Mouse (Mus musculus): ENCODE data around the gene Rai14. TPM values are rescaled to one million over a fixed set of nuclear protein-coding genes. Genes with fewer than 3 reads are reported as not detected.

Rai14 gene
- polyA plus RNA-seq, 2 experiments: 2.9 to 3.7 TPM

DNA sequence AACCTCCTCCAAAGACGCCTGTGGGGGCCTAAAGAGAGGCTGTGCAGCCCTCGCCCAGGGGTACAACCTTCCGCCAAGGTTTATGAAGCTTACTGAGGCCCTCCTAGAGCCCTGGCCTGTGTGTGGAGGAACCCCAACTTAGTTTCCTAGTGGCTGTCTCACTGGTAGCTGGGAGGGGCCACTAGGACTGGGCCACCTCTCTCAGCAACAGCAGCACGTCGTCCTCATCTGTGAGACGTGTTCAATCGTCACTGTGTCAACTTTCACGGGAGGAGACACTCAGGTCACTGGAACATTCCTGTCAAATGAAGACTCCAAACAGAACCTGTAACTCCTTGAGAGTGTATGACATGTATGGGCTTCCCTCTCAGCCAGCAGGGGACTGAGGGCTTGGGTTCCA lies 8.0 kb downstream of the Rai14 start:
- whole genome bisulfite sequencing (ENCODE audit: insufficient replicate concordance): 66% methylated on average over 8 of the region's 8 CpGs
- no peak for ATAC-seq (ENCODE audit: insufficient read depth)

DNA sequence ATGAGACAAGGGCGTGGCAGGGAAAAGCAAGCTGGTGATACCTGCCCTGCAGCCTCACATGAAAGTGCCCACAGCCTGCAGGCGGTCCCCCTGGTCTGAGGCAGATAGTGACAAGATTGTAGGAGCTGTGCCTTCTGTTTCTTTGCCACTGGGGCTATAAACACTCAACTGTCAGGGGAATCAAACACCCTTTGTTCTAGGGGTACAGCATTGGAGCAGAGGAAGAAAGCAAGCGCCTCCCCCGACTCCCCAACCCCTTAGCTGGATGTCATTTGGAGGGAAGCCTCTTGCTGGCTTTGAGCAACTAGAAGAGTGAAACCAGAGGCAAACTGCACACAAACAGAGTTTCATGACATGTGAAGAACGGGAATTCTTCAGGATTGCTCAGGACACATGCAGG lies 8.7 kb downstream of the Rai14 start:
- Histone ChIP-seq H3K9me3 (ENCODE audit: control insufficient read depth, low read length) (no peaks in the 10 kb centered on the region), H3K9ac (replicated peaks) (no peak overlapping the region), H3K36me3 (replicated peaks; ENCODE audit: control insufficient read depth, insufficient read depth, low read depth) (no peaks in the 10 kb centered on the region), H3K4me1 (replicated peaks; ENCODE audit: control insufficient read depth in 2 of 2, insufficient read depth in 2 of 2, low read length in 1 of 2) (no peaks in the 10 kb centered on the region), H3K4me2 (ENCODE audit: low read depth) (no peak overlapping the region), H3K4me3 (ENCODE audit: insufficient read depth in 1 of 2, low read depth in 2 of 2, low read length in 2 of 2) (no peak overlapping the region), H3K27ac (no peak overlapping the region), H3K27me3 (ENCODE audit: control insufficient read depth, insufficient read depth, low read length) (no peaks in the 10 kb centered on the region)
- DNase-seq (ENCODE audit: low read depth in 3 of 3, low spot score in 3 of 3): no peak
- no peak for ATAC-seq (ENCODE audit: insufficient read depth)
- WGBS (ENCODE audit: insufficient replicate concordance): 61% methylated on average over 5 of the region's 5 CpGs
- TF ChIP-seq CTCF (IDR thresholded peaks at IDR 0.05; ENCODE audit: low read depth): no peak
- TF ChIP-seq EP300 (IDR thresholded peaks at IDR 0.05; ENCODE audit: low read depth): no peak

More for the DNA sequence above, 8.0 kb downstream of the Rai14 start:
- no peak for DNase-seq (ENCODE audit: low read depth in 3 of 3, low spot score in 3 of 3)
- H3K27me3 ChIP-seq (ENCODE audit: control insufficient read depth, insufficient read depth, low read length): no peaks in the 10 kb centered on the region
- H3K9me3 ChIP-seq (ENCODE audit: control insufficient read depth, low read length): no peaks in the 10 kb centered on the region
- no peak for TF ChIP-seq EP300 (IDR thresholded peaks at IDR 0.05; ENCODE audit: low read depth)
- H3K27ac ChIP-seq: no peak overlapping the region
- H3K4me2 ChIP-seq (ENCODE audit: low read depth): no peak overlapping the region
- H3K4me1 ChIP-seq (replicated peaks; ENCODE audit: control insufficient read depth in 2 of 2, insufficient read depth in 2 of 2, low read length in 1 of 2): no peaks in the 10 kb centered on the region
- H3K36me3 ChIP-seq (replicated peaks; ENCODE audit: control insufficient read depth, insufficient read depth, low read depth): no peaks in the 10 kb centered on the region
- H3K9ac ChIP-seq (replicated peaks): no peak overlapping the region
- no peak overlapping the region for H3K4me3 ChIP-seq (ENCODE audit: insufficient read depth in 1 of 2, low read depth in 2 of 2, low read length in 2 of 2)

DNA sequence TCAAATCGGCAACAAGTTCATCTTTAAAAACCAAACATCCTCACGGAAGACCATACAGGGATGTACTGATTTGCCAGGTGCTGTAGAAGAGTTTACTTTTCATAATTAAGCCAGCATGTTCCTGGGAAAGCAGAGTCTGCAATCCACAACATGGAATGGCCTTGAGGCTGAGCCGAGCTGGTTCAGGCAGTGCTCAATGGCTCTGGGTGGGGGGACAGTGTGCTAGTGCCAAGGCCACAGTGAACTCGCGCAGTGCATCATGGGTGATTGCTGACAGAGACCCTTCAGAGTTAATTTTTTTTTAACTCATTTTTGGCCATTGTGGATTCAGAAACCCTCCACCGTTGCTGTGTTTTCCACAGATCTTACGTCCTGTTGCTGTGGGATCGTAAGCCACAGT lies 10.1 kb downstream of the Rai14 start:
- no peak for DNase-seq (ENCODE audit: low read depth in 3 of 3, low spot score in 3 of 3)

DNA sequence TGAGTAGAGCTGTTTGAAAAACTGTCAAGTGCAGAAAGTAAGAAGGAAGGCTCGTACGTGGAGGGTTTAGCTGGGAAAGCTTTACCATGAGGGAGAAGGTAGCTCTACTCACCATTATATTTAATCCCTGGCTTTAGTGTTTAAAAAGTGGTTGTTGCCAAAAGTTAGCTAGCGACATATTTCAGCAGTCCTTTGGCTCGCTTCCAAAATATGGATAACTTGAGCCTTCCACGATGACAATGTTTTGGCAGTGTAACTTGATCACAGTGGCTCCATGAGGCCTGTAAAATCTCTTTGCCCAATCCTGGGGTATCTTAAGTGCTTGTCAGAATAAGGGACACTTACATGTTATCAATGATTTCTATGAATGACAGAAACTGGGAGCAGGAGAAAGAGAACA lies 12.9 kb downstream of the Rai14 start:
- ATAC-seq (ENCODE audit: insufficient read depth): no peak
- no peaks in the 10 kb centered on the region for H3K27me3 ChIP-seq (ENCODE audit: control insufficient read depth, insufficient read depth, low read length)
- H3K4me2 ChIP-seq (ENCODE audit: low read depth): no peak overlapping the region
- H3K9ac ChIP-seq (replicated peaks): no peak overlapping the region
- H3K9me3 ChIP-seq (ENCODE audit: control insufficient read depth, low read length): no peaks in the 10 kb centered on the region
- no peaks in the 10 kb centered on the region for H3K36me3 ChIP-seq (replicated peaks; ENCODE audit: control insufficient read depth, insufficient read depth, low read depth)
- no peak overlapping the region for H3K4me3 ChIP-seq (ENCODE audit: insufficient read depth in 1 of 2, low read depth in 2 of 2, low read length in 2 of 2)
- DNase-seq (ENCODE audit: low read depth in 3 of 3, low spot score in 3 of 3): no peak
- WGBS (ENCODE audit: insufficient replicate concordance): 71% methylated on average over 5 of the region's 5 CpGs
- H3K4me1 ChIP-seq (replicated peaks; ENCODE audit: control insufficient read depth in 2 of 2, insufficient read depth in 2 of 2, low read length in 1 of 2): peaks cover 0 to 4% of the 10 kb centered on the region in 2 experiments; a peak in 1 of 4 replicates
- H3K27ac ChIP-seq: no peak overlapping the region
- TF ChIP-seq CTCF (IDR thresholded peaks at IDR 0.05; ENCODE audit: low read depth) (no peak), EP300 (IDR thresholded peaks at IDR 0.05; ENCODE audit: low read depth) (no peak)

More for the DNA sequence above, 10.1 kb downstream of the Rai14 start:
- H3K9ac ChIP-seq (replicated peaks): no peak overlapping the region
- H3K27me3 ChIP-seq (ENCODE audit: control insufficient read depth, insufficient read depth, low read length): no peaks in the 10 kb centered on the region
- no peaks in the 10 kb centered on the region for H3K4me1 ChIP-seq (replicated peaks; ENCODE audit: control insufficient read depth in 2 of 2, insufficient read depth in 2 of 2, low read length in 1 of 2)
- 78% methylated on average over 8 of the region's 8 CpGs for WGBS (ENCODE audit: insufficient replicate concordance)
- ATAC-seq (ENCODE audit: insufficient read depth): no peak
- no peak for TF ChIP-seq EP300 (IDR thresholded peaks at IDR 0.05; ENCODE audit: low read depth)
- TF ChIP-seq CTCF (IDR thresholded peaks at IDR 0.05; ENCODE audit: low read depth): no peak
- no peak overlapping the region for H3K4me2 ChIP-seq (ENCODE audit: low read depth)
- H3K27ac ChIP-seq: no peak overlapping the region
- no peak overlapping the region for H3K4me3 ChIP-seq (ENCODE audit: insufficient read depth in 1 of 2, low read depth in 2 of 2, low read length in 2 of 2)
- no peaks in the 10 kb centered on the region for H3K36me3 ChIP-seq (replicated peaks; ENCODE audit: control insufficient read depth, insufficient read depth, low read depth)
- no peaks in the 10 kb centered on the region for H3K9me3 ChIP-seq (ENCODE audit: control insufficient read depth, low read length)

DNA sequence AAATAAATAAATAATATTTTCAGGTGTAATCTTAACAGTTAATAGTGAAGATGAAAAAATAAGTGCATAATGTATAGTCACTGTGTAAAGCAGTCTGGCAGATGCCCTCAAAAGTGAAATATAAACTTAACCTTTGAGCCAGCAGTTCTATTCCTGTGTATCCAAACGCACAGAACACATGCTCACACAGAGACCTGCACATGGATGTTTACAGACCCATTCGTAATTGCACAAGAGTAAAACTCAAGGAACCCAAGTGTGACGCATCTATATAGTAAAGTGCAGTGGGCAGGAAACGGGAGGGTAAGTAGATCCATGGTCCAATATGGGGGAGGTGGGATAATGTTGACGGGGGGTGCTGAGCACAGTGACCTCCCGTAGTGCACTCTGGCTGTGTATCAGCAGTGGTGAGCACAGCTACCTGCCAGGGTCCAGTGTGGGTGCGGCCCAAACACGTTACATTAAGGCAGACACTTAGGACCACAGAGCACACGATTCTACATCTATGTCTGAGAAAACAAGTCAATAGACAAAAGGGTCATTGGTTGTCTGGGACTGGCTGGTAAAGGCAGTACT lies 13.4 kb downstream of the Rai14 start:
- H3K4me2 ChIP-seq (ENCODE audit: low read depth): no peak overlapping the region
- no peaks in the 10 kb centered on the region for H3K36me3 ChIP-seq (replicated peaks; ENCODE audit: control insufficient read depth, insufficient read depth, low read depth)
- no peaks in the 10 kb centered on the region for H3K9me3 ChIP-seq (ENCODE audit: control insufficient read depth, low read length)
- H3K27me3 ChIP-seq (ENCODE audit: control insufficient read depth, insufficient read depth, low read length): no peaks in the 10 kb centered on the region
- no peak overlapping the region for H3K9ac ChIP-seq (replicated peaks)
- 63% methylated on average over 9 of the region's 9 CpGs for WGBS (ENCODE audit: insufficient replicate concordance)
- H3K4me1 ChIP-seq (replicated peaks; ENCODE audit: control insufficient read depth in 2 of 2, insufficient read depth in 2 of 2, low read length in 1 of 2): peaks cover 0 to 4% of the 10 kb centered on the region in 2 experiments; a peak in 1 of 4 replicates
- no peak overlapping the region for H3K4me3 ChIP-seq (ENCODE audit: insufficient read depth in 1 of 2, low read depth in 2 of 2, low read length in 2 of 2)
- DNase-seq (ENCODE audit: low read depth in 3 of 3, low spot score in 3 of 3) (no peak), ATAC-seq (ENCODE audit: insufficient read depth) (no peak)
- no peak for TF ChIP-seq EP300 (IDR thresholded peaks at IDR 0.05; ENCODE audit: low read depth)
- no peak for TF ChIP-seq CTCF (IDR thresholded peaks at IDR 0.05; ENCODE audit: low read depth)
- no peak overlapping the region for H3K27ac ChIP-seq
